Mouse (Mus musculus) right cerebral cortex, postnatal 14 days (tissue): Measurements from ENCODE around the gene Rpusd3.

Source experiments
- DNase-seq: peaks from one replicate; pipeline ENCODE4 v3.0.0; 2022

Rpusd3 gene

GRCm38 (mm10) chr6:113419199-113419587 lies at the start of gene Rpusd3:
Gene Rpusd3, minus strand, starts transcription at chr6:113419340.
- DNase-seq, result peak; percentile 100

DNA sequence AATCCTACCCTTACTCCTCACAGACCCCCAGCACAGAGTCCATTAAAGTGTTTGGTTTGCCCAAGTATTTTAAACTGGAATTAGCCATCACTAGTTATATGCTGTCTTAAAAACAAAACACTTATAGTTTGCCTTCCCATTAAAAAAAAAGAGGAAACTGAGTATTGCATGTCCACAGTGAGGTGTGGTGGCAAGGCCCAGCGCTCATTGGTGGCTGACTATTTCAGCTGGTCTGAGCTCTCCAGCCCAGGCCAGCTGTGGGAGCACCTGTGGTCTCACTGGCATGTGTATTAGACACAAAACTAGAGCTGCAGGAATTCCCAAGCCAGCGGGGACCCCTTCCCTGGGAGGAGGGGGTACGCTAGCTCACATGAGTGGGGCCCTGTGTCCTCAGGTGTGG lies 49.4 kb upstream of the Rpusd3 start:
- no peak for DNase-seq

DNA sequence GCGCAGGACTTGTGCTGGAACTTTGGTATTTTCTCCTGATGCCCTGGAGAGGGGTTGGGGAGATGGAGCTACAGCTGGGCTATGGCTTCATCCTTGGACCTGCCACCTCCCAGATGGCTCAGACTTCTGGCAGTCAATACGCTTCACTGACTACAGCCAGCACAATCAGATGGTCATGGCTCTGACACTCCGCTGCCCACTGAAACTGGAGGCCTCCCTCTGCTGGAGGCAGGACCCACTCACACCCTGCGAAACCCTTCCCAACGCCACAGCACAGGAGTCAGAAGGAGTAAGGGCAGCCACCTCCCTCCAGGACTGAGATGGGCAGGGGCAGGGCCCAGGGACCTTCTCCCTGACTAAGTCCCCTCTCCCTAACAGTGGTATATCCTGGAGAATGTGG lies 46.5 kb upstream of the Rpusd3 start:
- DNase-seq, result no peak

DNA sequence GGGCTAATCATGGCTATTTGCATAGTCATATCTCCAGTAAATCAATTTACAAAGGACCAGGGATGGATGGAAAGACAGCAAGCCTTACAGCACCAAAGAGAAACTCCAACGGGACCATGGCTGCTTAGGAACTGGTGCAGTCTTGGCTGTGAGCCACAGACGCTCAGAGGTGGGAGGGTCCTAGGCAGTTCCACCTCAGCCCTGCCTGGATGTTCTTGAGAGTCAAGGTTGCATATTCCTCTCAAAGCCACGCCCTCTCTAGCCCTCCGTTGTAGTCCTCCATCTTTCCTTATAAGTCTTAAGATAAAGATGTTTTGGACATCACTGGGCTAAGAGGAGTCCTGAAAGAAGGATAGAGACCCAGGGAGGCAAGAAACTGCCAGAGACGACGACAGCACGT lies 44.9 kb upstream of the Rpusd3 start:
- no peak for DNase-seq

GRCm38 (mm10) chr6:113458635-113459034 lies 39.5 kb upstream of the Rpusd3 start:
- DNase-seq, result no peak

GRCm38 (mm10) chr6:113457952-113458534 lies 38.9 kb upstream of the Rpusd3 start, which contains the start of gene Il17re:
Gene Il17re, plus strand, starts transcription at chr6:113458484.
- no peak for DNase-seq

- no peak for DNase-seq
Measured at GRCm38 (mm10) chr6:113455007-113455406, 35.9 kb upstream of the Rpusd3 start.

GRCm38 (mm10) chr6:113451839-113452238 lies 32.7 kb upstream of the Rpusd3 start:
- no peak for DNase-seq

GRCm38 (mm10) chr6:113447639-113448038 lies 28.5 kb upstream of the Rpusd3 start:
- no peak for DNase-seq

DNA sequence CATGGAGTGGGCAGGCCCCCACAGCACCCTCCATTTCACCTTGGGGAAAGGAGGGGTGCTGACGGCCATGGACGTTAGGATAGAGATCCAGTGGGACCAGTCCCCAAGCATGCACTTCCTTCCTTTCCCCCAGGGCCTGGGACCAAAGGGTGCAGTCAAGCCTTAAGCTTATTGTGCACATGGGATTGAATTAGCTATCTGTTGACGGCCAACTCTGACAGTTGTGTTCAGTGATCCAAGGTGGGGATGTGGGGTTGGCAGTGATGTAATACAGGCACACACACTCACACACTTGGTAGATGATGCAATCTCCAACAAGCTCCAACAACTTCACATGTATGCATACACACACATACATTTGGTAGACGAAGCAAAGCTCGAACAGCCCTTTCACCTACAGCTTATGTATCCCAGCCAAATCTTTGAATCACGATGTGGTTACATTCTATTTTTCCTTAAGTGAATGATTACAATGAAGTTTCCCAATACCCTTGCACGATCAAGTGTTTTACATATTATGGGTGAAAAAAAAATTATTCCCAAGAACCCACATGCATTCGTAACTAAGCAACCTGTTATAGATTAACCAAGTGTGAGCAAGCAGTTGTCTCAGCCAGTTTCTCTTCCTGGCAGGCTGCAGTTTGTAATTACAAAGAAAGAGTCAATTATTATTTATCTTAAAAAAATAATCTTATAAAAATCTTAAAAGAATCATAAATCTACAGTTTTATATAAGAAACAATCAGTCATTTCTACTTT lies 25.2 kb upstream of the Rpusd3 start:
- DNase-seq, result no peak

DNA sequence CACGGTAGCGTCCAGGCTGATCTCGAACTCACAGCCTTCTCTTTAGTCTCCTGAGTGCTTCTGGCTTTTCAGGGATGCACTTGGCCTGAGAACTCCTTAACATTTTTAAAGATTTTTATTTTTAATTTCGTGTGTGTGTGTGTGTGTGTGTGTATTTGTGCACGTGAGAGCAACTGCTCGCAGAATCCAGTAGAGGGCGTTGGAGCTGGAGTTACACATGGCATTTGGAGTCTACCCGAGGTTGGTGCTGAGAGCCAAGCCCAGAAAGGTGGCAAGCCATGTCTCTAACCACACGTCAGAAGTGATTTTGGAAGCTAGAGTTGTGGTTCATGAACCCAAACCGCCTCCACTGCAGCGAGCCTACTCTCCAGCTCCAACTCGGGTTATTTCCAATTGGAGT lies 24.0 kb upstream of the Rpusd3 start:
- no peak for DNase-seq

DNA sequence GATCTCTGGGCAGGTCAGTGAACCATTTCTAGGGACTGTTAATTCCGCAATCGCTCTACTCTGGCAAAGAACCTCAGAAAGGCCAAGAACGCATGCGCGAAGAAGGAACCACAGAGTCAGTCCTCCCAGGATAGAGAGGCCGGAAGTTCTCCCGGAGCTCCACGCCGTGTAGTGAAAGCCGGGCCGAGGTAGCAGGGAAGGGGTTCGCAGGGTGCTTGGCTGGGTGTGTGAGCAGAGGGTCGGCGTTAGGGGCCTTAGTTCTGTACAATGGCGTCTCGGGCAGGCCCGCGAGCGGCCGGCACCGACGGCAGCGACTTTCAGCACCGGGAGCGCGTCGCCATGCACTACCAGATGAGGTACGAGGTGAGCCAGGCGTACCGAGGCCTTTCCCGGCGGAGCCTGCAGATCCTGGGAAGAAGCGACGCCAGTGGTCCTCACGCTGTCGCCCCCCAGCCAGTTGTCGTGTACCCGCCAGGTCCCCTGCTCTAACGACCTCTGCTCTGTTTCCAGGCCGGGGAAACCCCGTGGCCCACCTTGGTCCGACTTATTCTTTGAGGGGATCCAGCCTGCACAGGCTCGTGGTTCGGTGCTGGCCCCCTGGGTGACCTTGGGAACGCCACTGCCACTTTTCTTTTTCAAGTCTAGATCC lies 23.4 kb upstream of the Rpusd3 start, which contains the start of gene Jagn1:
TSS of gene Jagn1 (plus strand) at position 128 of the 649 bp plus-strand sequence.
- peak; percentile 86 for DNase-seq

DNA sequence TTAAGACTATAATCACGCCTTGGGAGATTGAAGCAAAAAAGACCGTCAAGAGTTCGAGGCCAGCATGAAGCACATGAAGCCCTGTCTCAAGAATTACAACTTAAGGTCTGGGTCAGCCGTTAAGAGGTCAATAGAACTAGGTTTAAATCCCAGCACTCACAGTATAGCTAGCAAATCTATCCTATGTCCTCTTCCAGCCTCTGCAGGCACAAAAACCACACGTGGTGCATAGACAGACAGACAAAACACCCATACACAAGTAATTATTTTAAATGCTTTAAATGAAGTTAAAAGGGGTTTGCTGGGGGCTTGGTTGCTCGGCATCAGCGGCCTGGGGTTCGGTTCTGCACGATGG lies 22.9 kb upstream of the Rpusd3 start:
- DNase-seq, result no peak

GRCm38 (mm10) chr6:113441147-113441680 lies 22.1 kb upstream of the Rpusd3 start:
- peak; percentile 68 for DNase-seq

- DNase-seq, result no peak
Measured at GRCm38 (mm10) chr6:113440686-113441085, 21.5 kb upstream of the Rpusd3 start.

DNA sequence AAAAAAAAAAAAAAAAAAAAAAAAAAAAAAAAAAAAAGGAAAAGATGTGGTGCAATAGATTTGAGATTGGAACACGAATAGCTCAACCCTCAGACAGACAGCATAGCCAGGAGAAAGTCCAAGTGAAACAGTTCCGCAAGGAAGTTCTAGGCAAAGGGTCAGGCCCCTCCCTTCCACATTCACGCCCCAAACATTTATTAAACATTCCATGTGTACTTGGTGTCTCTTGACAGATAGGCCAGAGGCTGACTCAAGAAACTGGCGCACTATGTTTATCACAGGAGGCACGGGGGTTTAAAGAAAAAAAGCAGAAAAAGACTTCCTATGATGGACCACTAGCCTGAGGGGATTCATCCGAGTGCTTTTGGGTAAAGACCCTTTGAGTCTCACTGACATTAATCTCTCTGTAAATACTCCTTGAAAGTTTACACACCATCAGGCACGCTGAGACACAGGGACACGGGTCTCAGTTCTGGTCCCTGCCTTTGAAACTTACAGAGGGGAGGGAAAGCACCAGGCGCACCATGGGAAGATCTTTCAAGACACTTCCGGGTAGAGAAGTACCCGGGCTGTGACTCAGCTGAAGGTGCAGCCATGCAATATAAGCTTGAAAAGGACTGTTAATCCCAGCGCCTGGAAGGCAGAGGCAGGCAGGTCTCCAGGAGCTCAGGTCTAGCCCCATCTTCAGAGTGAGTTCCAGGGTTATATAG lies 19.7 kb upstream of the Rpusd3 start:
- no peak for DNase-seq

DNA sequence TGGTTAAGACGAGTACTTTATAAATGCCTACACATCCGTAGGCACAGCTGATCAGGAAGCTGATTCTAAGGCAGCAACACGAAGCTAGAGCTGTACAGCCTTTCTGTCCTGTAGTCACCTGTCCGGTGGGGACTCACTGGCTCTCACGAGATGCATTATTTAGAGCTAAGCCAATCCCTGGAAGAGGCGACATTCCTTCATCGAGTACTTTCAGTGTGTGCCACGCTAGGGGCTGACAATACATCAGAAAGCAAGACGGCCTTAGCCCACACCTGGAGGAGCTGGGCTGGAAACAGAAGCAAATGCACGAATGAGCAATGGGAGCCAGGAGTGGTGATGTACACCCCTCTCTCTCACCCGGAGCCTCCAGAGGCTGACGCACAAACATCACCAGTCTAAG lies 18.0 kb upstream of the Rpusd3 start:
- DNase-seq, result no peak

DNA sequence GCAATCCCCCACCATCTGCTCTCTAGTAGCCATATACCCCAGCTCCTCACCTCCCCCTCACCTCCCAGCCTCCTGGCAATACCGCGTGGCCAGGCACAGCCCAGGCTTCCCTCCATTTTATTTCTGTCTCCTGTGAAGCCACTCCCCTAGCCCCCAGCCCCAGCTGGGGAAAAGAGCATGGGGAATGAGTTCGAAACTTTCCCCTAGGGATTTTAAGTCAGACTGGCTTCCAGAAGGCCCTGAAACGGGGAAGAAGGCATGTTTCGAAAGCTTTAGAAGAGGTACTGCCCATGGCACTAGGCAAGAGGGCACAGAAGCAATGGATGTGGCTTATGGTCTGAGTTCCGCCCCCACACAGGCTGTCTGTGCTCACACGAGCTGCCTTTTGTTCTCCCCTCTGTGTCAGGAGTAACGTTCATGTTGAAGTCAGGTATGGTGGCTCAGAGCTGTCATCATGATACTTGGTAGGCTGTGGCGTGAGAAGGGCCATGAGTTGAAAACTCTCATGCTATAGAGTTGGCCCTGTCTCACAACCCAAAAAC lies 16.6 kb upstream of the Rpusd3 start, which contains the start of gene Cidec:
TSS of gene Cidec (minus strand) at position 97 of the 542 bp plus-strand sequence.
- no peak for DNase-seq

- DNase-seq, result no peak
Measured at GRCm38 (mm10) chr6:113434691-113435090, 15.6 kb upstream of the Rpusd3 start.

GRCm38 (mm10) chr6:113433661-113434060 lies 14.5 kb upstream of the Rpusd3 start:
- DNase-seq, result no peak

- no peak for DNase-seq
Measured at GRCm38 (mm10) chr6:113431801-113432200, 12.7 kb upstream of the Rpusd3 start.

DNA sequence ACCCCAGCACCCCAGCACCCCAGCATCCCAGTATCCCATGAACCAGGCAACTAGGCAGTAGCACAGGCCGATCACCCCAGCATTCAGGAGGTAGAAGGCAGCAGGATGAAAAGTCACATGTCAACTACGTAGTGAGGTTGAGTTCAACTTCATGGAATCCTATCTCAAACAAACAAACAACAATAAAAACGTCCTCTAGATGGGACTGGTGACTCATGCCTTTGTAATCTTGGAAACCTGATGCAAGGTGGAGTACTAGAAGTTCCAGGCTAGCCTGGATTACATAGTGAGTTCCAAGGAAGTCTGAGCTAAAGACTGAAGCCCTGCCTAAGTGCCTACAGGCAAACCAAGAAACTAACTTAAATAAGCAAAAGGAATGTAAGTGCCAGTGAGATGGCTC lies 11.7 kb upstream of the Rpusd3 start:
- no peak for DNase-seq

DNA sequence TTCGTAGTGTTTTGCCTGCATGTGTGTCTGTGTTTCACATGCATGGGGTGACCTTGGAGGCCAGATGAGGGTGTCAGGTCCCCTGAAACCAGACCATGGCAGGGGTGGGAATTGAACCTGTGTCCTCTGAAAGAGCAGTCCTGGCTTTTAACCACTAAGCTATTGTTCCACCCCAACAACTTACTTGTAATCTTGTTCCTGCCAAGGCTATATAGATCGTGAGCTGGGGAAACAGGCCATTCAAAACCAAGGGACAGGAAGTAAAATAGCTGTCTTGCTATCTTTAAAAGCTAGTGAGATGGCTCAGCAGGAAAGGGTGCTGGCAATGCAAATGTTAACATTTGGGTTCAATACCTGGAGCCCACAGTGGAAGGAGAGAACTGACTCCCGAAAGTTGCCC lies 10.8 kb upstream of the Rpusd3 start:
- no peak for DNase-seq
